Mouse (Mus musculus): Measurements from ENCODE around the gene Kcnt2.

GRCm38 (mm10) chr1:140415761-140416160 lies 169.8 kb downstream of the Kcnt2 start:
- TF ChIP-seq CTCF (IDR thresholded peaks at IDR 0.05; ENCODE audit: control insufficient read depth, insufficient read depth, low read length) (no peak), POLR2A (IDR thresholded peaks at IDR 0.05; ENCODE audit: borderline replicate concordance, control insufficient read depth, low read depth, low read length) (no peak)

All from bone marrow, adult 2 months (tissue).